Mouse (Mus musculus) layer of hippocampus, postnatal 36 days (tissue): ENCODE results near the gene Slc35e3. TPM values are rescaled to one million over a fixed set of nuclear protein-coding genes. Genes with fewer than 3 reads are reported as not detected.
"Not testable (repeated sequence)": the region's sequence is repeated elsewhere in the genome, so short reads cannot be mapped to it uniquely, and the experiment has no call there.

Source experiments
- DNase-seq, 2 experiments: peaks; one replicate each; pipeline ENCODE4 v3.0.0; 2022
- total RNA-seq, 2 experiments: library from RNA; stranded (reverse); gene quantifications; 2 replicates each; pipeline ENCODE4 v1.2.3; 2021

The Slc35e3 gene
- total RNA-seq, 2 experiments from 2014 or later: 31.2 to 33.7 TPM

GRCm38 (mm10) chr10:117762281-117762830 lies 16.2 kb upstream of the Slc35e3 start:
- DNase-seq: no peak

- DNase-seq: no peak
Measured at GRCm38 (mm10) chr10:117761551-117761950, 15.4 kb upstream of the Slc35e3 start.

GRCm38 (mm10) chr10:117760831-117761335 lies 14.7 kb upstream of the Slc35e3 start:
- no peak for DNase-seq

DNA sequence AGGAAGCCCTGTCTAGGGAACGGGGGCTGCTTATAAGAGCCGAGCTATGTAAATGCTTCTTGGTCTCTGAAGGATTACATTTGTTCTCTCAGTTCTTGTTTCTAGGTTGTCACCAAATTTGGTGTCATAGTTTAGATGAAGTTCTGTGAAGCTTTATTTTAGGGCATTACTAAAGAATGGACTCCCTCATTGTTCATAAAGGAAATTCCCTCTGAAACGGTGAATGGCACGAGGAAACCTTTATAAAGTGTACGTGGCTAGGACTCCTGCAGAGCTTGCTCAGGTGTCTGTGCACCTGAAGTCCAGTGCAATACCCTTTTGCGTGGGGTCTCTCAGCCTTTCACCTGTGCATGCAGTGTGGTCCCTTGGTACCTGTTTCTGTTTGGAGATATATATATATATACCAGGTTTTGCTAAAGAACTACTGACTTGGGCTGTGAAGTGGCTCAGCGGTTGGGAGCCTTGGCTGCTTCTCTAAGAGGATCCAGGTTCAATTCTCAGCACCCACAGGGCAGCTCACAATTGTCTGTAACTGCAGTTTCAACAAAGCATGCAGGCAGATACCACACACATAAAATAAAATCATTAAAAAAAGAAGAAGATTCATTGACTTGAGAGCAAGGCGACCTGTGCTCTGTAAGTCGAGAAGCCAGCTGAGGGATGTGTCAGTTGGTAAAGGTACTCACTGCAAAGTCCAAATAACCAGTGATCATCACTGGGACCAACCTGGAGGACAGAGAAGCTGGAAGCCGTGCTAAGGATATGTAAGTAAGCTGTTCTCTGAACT lies 13.9 kb upstream of the Slc35e3 start:
- DNase-seq: no peak

- DNase-seq: no peak
Measured at GRCm38 (mm10) chr10:117758749-117759727, 12.9 kb upstream of the Slc35e3 start.

- DNase-seq: not testable (repeated sequence)
Measured at GRCm38 (mm10) chr10:117758344-117758743, 12.2 kb upstream of the Slc35e3 start.

DNA sequence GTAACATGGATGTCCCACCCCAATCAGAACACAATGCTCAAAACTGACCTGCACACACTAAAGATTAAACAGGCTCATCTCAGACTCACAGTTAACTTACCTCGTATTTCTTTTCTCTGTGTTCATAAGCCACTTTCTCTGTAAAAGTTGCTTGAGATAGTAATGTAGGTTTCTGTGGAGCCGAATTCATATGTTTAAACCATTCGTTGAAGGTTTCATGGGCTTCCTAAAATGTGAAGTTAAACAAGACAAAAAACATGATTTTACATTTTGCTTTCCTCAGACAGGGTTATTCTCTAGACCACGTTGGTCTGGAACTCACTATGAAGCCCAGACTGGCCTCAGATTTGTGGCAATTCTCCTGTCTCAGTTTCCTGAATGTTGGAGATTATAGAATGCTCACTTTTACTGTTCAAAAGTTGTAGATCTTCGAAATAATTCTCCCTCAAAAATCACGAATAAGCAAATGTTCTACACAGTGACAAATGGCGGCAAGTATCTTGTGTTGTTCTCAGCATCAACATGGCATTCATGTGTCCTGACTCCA lies 11.7 kb upstream of the Slc35e3 start:
- DNase-seq: no peak

DNA sequence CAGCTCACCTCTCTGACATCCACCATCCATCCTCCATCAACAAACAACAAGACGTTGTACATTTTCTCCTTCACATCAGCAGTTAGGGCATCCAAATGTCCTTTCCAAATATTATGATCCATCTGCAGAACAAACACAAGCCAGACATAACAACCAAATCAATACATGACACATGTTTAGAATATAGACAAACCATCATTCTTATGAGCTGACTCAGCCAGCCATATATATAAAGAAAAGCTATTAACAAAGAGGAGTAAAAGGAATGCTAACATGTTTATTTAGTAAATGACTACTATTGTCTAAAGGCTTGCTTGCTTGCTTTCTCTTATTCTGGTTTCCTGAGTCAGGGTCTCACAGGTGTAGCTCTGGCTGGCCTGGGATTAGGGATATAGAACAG lies 11.1 kb upstream of the Slc35e3 start:
- no peak for DNase-seq

DNA sequence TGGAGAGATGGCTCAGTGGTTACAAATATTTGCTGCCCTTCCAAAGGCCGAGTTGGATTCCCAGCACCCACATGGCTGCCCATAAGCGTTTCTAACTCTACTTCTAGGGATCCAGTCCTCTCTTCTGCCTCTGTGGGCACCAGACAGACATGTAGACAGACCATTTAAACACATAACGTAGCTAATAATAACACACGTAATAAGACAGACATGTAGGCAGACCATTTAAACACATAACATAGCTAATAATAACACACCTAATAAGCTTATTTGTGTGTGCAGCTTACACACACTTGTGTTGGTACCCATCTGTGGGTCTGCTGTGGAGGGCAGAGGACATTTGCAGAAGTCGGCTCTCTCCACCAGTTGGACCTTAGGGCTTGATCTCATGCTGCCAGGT lies 10.6 kb upstream of the Slc35e3 start:
- no peak for DNase-seq

DNA sequence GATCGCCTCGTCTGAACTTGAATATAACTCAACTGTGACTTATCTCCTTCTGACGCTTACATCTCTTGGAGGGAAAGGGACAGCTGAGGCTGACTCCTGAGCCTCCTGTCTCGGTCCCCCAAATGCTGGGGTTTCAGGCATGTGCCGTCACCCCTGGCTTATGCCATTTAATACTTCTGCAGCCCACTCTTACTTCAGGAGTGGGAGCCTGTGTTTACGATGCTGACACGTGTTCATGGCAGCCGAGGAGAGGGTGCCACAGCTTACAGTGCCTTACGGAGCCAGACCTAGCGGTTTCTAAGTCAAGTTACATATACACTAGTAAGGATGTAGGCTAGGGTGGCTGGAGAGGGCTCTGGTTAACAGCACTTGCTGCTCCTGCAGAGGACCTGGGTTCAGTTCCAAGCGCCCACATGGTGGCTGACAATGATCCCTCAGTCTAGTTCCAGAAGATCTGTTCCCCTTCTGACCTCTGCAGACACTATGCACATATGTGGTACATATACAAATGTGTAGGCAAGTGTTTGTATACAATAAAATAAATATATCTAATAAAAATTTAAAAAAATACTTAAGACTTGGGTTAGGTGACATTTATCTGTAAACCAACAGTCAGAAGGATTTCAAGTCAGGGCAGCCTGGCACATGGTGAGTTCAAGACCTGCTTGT lies 9.8 kb upstream of the Slc35e3 start:
- no peak for DNase-seq

GRCm38 (mm10) chr10:117755086-117755798 lies 9.1 kb upstream of the Slc35e3 start:
- peak in 1 of 2 experiments; percentile 9 for DNase-seq

DNA sequence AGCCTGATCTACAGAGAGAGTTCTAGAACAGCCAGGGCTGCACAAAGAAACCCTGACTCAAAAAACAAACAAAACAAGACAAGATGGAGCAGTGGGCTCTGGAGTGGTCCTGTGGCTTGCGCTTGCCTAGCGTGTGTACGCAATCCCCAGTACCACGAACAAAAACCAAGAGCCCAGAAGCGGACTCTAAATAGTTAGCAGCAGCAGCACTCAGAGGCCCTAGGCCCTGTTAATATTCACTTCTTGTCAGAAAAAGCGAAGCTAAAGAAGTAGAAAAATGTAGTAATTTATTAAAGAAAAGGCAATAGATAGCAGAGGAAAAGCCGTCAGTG lies 8.4 kb upstream of the Slc35e3 start:
- DNase-seq: no peak

DNA sequence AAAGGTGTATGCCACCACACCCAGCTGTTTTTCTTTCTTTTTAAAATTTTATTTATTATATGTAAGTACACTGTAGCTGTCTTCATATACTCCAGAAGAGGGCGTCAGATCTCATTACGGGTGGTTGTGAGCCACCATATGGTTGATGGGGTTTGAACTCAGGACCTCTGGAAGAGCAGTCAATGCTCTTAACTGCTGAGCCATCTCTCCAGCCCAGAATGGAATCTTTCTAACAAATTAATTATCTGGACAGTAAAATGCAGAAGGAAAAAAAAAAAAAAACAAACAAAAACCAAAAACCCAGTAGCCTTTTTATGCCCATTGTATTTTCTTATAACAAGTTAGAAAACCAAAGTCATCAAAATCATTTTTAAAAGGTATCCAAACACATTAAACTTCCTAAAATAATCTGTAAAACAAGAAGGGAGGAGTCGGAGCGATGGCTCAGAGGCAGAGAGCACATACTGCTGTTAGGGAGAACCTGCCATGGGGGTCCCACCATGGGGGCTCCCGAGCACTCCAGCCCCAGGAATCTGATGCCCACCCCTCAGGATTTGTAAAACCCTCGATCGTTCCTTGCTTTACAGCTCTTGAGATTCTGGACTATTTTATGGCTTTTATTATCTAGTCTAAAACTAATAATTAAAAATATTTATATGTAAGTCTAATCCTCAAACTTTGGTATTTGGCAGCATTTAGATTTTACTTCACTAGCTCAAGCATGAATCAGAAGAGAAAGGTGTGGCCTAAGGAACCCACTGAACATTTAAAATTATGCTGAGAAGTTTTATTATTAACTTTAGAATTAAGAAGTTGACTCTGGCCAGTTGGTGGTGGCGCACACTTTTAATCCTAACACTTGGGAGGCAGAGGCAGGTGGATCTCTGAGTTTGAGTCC lies 7.8 kb upstream of the Slc35e3 start:
- no peak for DNase-seq

- no peak for DNase-seq
Measured at GRCm38 (mm10) chr10:117752851-117753647, 6.9 kb upstream of the Slc35e3 start.

DNA sequence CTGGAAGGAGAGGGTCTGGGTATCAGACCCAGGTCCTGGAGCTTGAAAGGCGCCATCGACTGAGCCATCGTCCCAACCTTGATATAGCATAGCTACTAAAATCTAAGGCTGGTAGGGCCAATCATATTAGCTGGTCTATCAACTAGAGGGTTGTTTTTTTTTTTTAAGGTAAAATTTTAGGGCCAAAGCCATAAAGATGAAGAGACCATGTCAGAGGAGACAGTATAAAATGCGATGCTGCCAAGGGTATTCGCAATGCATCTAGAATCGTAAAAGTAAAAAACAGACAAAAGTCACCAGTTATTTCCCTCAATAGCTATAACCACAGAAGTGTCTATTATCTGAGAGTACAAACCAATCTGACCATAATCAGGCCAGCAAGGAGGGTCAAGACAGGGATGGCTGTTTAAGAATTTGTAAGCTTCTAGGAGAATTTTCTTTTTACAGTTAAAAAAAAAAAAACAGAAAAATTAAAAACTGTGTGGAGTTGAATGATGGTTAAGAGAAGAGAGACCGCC lies 6.2 kb upstream of the Slc35e3 start:
- no peak for DNase-seq

GRCm38 (mm10) chr10:117751744-117752143 lies 5.6 kb upstream of the Slc35e3 start:
- DNase-seq: no peak

- DNase-seq: no peak
Measured at GRCm38 (mm10) chr10:117751282-117751610, 5.1 kb upstream of the Slc35e3 start.

- DNase-seq: no peak
Measured at GRCm38 (mm10) chr10:117750529-117751281, 4.5 kb upstream of the Slc35e3 start.
